Mouse (Mus musculus) stomach, embryonic 14.5 days (tissue): ENCODE measurements around the gene Erp27. TPM values are rescaled to one million over a fixed set of nuclear protein-coding genes. Genes with fewer than 3 reads are reported as not detected.
"Not testable (repeated sequence)": the region's sequence is repeated elsewhere in the genome, so short reads cannot be mapped to it uniquely, and the experiment has no call there.

Experiments used
- ATAC-seq: fragments of 200-750 bp; cut with Nextera tagmentation; 2 replicates; pipeline ENCODE4 v1.8.0; 2017; ENCODE audit warnings: low read depth, moderate TSS enrichment; ENCODE audit not compliant: insufficient number of reproducible peaks, insufficient read depth, low FRiP score
- H3K27ac ChIP-seq: fragments of 300-500 bp; sonication (generic); 2 replicates; pipeline ENCODE4 v1.5.1; 2014; ENCODE audit warnings: mild to moderate bottlenecking, low read length, moderate library complexity, mixed read lengths
- H3K27me3 ChIP-seq: fragments of 300-500 bp; sonication (generic); 2 replicates; pipeline ENCODE4 v1.6.1; 2014; ENCODE audit warnings: low read length, control low read depth, mixed read lengths; ENCODE audit not compliant: control insufficient read depth, insufficient read depth
- H3K36me3 ChIP-seq: fragments of 300-500 bp; sonication (generic); 2 replicates; pipeline ENCODE4 v1.6.1; 2014; ENCODE audit warnings: mild to moderate bottlenecking, control low read depth, low read length, moderate library complexity, mixed read lengths; ENCODE audit not compliant: control insufficient read depth, insufficient read depth
- H3K4me1 ChIP-seq: fragments of 300-500 bp; sonication (generic); 2 replicates; pipeline ENCODE4 v1.6.1; 2014; ENCODE audit warnings: low read length, control low read depth, mixed read lengths; ENCODE audit not compliant: control insufficient read depth, insufficient read depth
- H3K4me2 ChIP-seq: fragments of 300-500 bp; sonication (generic); replicated peaks from 2 replicates; pipeline ENCODE4 v1.6.1; 2014; ENCODE audit warnings: low read depth, low read length, control low read depth
- H3K4me3 ChIP-seq: fragments of 300-500 bp; sonication (generic); 2 replicates; pipeline ENCODE4 v1.5.1; 2014; ENCODE audit warnings: low read depth, low read length, control low read depth
- H3K9ac ChIP-seq: fragments of 300-500 bp; sonication (generic); replicated peaks from 2 replicates; pipeline ENCODE4 v1.6.1; 2014; ENCODE audit warnings: low read depth, mild to moderate bottlenecking, control low read depth, low read length, moderate library complexity, mixed read lengths
- H3K9me3 ChIP-seq: fragments of 300-500 bp; sonication (generic); 2 replicates; pipeline ENCODE4 v1.6.1; 2016; ENCODE audit warnings: low read depth, low read length, control low read depth; ENCODE audit not compliant: control insufficient read depth
- WGBS: fragments of 180-500 bp; shearing (Covaris S2); extraction: QIAGEN DNeasy Blood & Tissue Kit; methylation state at CpG from one replicate; pipeline ENCODE4 v1.1.7; 2014; 5-methylcytosine and 5-hydroxymethylcytosine counted together
- polyA plus RNA-seq: library from polyadenylated mRNA; unstranded; fragments of >200 nt; fragmentation: Nextera tagmentation; extraction: Ambion mirVana; gene quantifications from 2 replicates; pipeline ENCODE4 v1.2.1, GENCODE M21; 2014

Gene Erp27
- polyA plus RNA-seq, 1 experiment from 2014 or later = 0.48 TPM

DNA sequence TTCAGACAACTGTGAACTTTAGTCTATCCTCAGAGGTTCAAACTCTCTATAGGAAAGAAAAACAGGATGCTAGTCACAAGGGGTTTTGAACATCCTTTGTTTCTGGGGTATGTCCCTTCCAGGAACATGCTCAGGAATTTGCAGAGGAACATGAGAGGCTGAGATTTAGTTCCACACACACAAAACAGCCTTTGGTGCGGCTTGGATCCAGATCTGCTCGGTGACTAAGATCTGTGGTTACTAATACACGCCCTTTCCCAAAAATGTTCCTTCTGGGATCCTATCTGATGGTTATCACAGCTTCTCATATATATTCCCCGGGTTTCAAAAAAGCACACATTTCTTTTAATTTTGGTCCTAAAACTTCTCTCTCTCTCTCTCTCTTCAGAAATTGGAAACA is 24.2 kb downstream of the Erp27 start:
- peak overlapping the region; percentile 81 for H3K27ac ChIP-seq
- H3K27me3 ChIP-seq = no peaks in the 10 kb centered on the region
- ATAC-seq = no peak
- H3K4me2 ChIP-seq = no peak overlapping the region
- H3K4me3 ChIP-seq = no peak overlapping the region
- H3K4me1 ChIP-seq = peaks cover 16% of the 10 kb centered on the region
- H3K9ac ChIP-seq = no peak overlapping the region
- no peaks in the 10 kb centered on the region for H3K36me3 ChIP-seq
- no peaks in the 10 kb centered on the region for H3K9me3 ChIP-seq
- 36% methylated on average over 4 of the region's 4 CpGs for WGBS

GRCm38 (mm10) chr6:136894532-136895339 is 27.2 kb downstream of the Erp27 start:
- peak; percentile 42; the same call in 1 of the 2 replicates for ATAC-seq
- Histone ChIP-seq H3K27me3 (no peaks in the 10 kb centered on the region), H3K4me3 (no peak overlapping the region), H3K4me2 (no peak overlapping the region), H3K36me3 (no peaks in the 10 kb centered on the region), H3K9ac (no peak overlapping the region), H3K4me1 (peaks cover 16% of the 10 kb centered on the region), H3K9me3 (no peaks in the 10 kb centered on the region), H3K27ac (peak overlapping the region; percentile 53; the same call in 1 of the 2 replicates)
- WGBS = 25% methylated on average over 15 of the region's 15 CpGs

GRCm38 (mm10) chr6:136892002-136892401 is 30.0 kb downstream of the Erp27 start:
- Histone ChIP-seq H3K4me2 (no peak overlapping the region), H3K36me3 (no peaks in the 10 kb centered on the region), H3K9ac (no peak overlapping the region), H3K4me3 (no peak overlapping the region), H3K9me3 (no peaks in the 10 kb centered on the region), H3K4me1 (peaks cover 15% of the 10 kb centered on the region), H3K27ac (no peak overlapping the region), H3K27me3 (no peaks in the 10 kb centered on the region)
- WGBS = 79% methylated on average over 2 of the region's 2 CpGs
- ATAC-seq = no peak

DNA sequence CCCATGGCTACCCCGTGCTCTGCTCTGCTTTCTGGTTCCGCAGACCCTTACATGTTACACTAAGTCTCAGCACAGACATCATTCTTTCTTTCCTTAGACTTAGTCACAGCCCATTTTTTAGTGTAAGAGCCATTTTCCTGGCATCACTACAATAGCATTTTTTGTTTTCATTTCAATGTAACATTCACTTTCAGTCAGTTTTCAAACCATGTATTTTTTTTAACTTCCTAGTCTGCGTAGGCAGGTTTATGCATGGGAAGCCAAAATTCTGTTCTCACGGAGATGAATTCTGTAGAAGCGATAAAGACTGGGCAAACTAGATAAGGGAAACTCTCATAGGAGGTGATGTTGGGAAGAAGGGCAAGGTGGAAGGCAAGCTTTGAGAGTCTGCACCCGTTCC is 32.4 kb downstream of the Erp27 start:
- no peak for ATAC-seq
- WGBS = 85% methylated on average over 6 of the region's 6 CpGs
- Histone ChIP-seq H3K9ac (no peak overlapping the region), H3K27me3 (no peaks in the 10 kb centered on the region), H3K4me2 (no peak overlapping the region), H3K27ac (no peak overlapping the region), H3K9me3 (no peaks in the 10 kb centered on the region), H3K4me1 (peaks cover 10% of the 10 kb centered on the region), H3K4me3 (no peak overlapping the region), H3K36me3 (no peaks in the 10 kb centered on the region)

GRCm38 (mm10) chr6:136889067-136889466 is 32.9 kb downstream of the Erp27 start:
- H3K9ac ChIP-seq = no peak overlapping the region
- ATAC-seq = no peak
- H3K36me3 ChIP-seq = no peaks in the 10 kb centered on the region
- H3K27me3 ChIP-seq = no peaks in the 10 kb centered on the region
- WGBS = 91% methylated on average over 6 of the region's 6 CpGs
- H3K9me3 ChIP-seq = no peaks in the 10 kb centered on the region
- H3K4me3 ChIP-seq = no peak overlapping the region
- no peak overlapping the region for H3K4me2 ChIP-seq
- H3K4me1 ChIP-seq = peaks cover 7% of the 10 kb centered on the region
- no peak overlapping the region for H3K27ac ChIP-seq

- ATAC-seq = peak; percentile 69; the same call in 1 of the 2 replicates
- Histone ChIP-seq H3K4me3 (no peak overlapping the region), H3K36me3 (no peaks in the 10 kb centered on the region), H3K27ac (no peak overlapping the region; the same call in 1 of the 2 replicates), H3K4me1 (peaks cover 7% of the 10 kb centered on the region), H3K9me3 (no peaks in the 10 kb centered on the region), H3K9ac (no peak overlapping the region), H3K4me2 (no peak overlapping the region), H3K27me3 (no peaks in the 10 kb centered on the region)
- WGBS = 33% methylated on average over 9 of the region's 9 CpGs
Measured at GRCm38 (mm10) chr6:136887854-136888253, 34.1 kb downstream of the Erp27 start.

GRCm38 (mm10) chr6:136884766-136885165 is 37.2 kb downstream of the Erp27 start:
- H3K4me2 ChIP-seq, ATAC-seq: not testable (repeated sequence)
- WGBS = 39% methylated on average over 1 of the region's 1 CpGs

DNA sequence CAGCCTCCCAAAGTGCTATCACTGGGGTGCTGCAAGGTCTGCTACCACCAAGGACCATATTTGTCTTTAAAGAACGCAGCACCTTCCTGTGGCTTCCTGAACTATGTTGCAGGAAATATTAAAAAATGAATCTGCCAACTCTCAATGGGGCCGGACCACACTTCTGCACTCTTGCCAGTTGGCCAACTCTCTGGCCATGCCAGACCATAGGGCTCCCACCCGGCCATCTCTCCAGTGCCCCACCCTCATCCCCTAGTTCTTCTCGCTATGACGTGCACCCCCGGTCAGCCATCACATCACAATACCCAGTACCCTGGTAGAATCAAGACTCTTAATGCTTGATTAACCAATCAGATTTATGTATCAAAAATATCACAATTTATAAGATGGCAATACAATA is 38.0 kb downstream of the Erp27 start:
- 0 out of 2 replicates have a peak, but pooled peaks cover 3% of the 10 kb centered on the region for H3K9me3 ChIP-seq
- no peak overlapping the region for H3K27ac ChIP-seq
- 96% methylated on average over 6 of the region's 6 CpGs for WGBS
- no peak overlapping the region for H3K9ac ChIP-seq
- no peak for ATAC-seq
- no peaks in the 10 kb centered on the region for H3K36me3 ChIP-seq
- H3K4me1 ChIP-seq = peaks cover 7% of the 10 kb centered on the region
- no peak overlapping the region for H3K4me2 ChIP-seq
- H3K4me3 ChIP-seq = no peak overlapping the region
- H3K27me3 ChIP-seq = no peaks in the 10 kb centered on the region

More at GRCm38 (mm10) chr6:136884766-136885165, 37.2 kb downstream of the Erp27 start:
- not testable (repeated sequence) for H3K4me3 ChIP-seq, H3K36me3 ChIP-seq, H3K9me3 ChIP-seq, H3K4me1 ChIP-seq, H3K27ac ChIP-seq, H3K9ac ChIP-seq, H3K27me3 ChIP-seq
